Mouse (Mus musculus) heart, postnatal 0 days (tissue): ENCODE measurements around the gene Tmem214.

Source experiments
- CTCF ChIP-seq: IDR thresholded peaks from 2 replicates; pipeline ENCODE4 v1.5.1; 2016; ENCODE audit warnings: antibody characterized with exemption, control low read depth, low read depth
- EP300 ChIP-seq: IDR thresholded peaks from 2 replicates; pipeline ENCODE4 v1.6.1; 2016; ENCODE audit warnings: antibody characterized with exemption, low read depth

DNA sequence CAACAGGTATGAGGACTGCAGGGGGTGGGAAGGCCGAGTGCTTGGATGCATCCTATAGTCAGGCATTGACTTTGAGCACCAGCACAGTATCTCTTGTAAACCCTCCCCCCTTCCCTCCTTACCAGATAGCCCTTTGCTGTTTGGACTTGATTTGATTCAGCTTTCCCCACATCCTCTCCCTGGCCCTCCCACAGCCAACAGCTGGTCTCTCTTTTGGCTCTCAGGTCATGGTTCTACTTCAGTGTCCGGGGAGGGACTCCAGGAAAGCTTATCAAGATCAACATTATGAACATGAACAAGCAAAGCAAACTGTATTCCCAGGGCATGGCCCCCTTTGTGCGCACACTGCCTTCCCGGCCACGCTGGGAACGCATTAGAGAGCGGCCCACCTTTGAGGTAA, 22.6 kb downstream of the Tmem214 start:
- TF ChIP-seq CTCF (no peak), EP300 (no peak)
